Mouse (Mus musculus) spleen, adult 2 months (tissue): ENCODE data around the gene Hmox2.

Experiments used
- CTCF ChIP-seq: fragments of 200-500 bp; IDR thresholded peaks from 2 replicates; pipeline ENCODE4 v1.5.1; 2011; ENCODE audit warnings: mild to moderate bottlenecking, inconsistent platforms; ENCODE audit not compliant: insufficient read depth, insufficient read length, insufficient replicate concordance; ENCODE audit errors: extremely low read depth
- POLR2A ChIP-seq: fragments of 200-500 bp; IDR thresholded peaks from 2 replicates; pipeline ENCODE4 v1.6.1; 2011; ENCODE audit warnings: low read depth, low read length, inconsistent platforms

DNA sequence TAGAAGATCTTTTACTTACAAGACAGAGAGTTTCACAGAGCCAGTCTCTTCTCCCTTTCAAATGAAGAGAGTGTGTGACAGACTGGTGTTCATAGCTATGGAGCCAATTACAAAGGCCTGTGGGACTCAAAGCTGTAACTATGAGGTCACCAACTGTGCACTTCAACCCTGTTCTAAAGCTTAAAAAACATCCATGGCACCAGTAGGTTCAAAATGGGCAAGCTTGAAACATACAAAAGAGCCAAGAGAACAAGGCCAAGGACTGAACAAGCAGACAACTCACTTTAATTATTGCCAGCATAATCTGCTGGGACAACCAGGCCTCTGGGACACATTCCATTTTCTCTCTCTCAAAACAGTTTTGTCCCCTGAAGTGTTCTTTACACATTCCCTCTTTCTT lies 62.0 kb downstream of the Hmox2 start:
- TF ChIP-seq POLR2A (no peak), CTCF (no peak)
